Mouse (Mus musculus) hindbrain, embryonic 12.5 days (tissue): ENCODE data around the gene Ppat. TPM values are rescaled to one million over a fixed set of nuclear protein-coding genes. Genes with fewer than 3 reads are reported as not detected.
"Not testable (repeated sequence)": the region's sequence is repeated elsewhere in the genome, so short reads cannot be mapped to it uniquely, and the experiment has no call there.

Experiments
- ATAC-seq: fragments of 200-750 bp; cut with Nextera tagmentation; 2 replicates; pipeline ENCODE4 v1.8.0; 2017; ENCODE audit warnings: moderate TSS enrichment; ENCODE audit not compliant: low FRiP score
- H3K27ac ChIP-seq: fragments of 300-500 bp; sonication (generic); 2 replicates; pipeline ENCODE4 v1.5.1; 2016; ENCODE audit warnings: mild to moderate bottlenecking
- H3K27me3 ChIP-seq: fragments of 300-500 bp; sonication (generic); 2 replicates; pipeline ENCODE4 v1.6.1; 2016; ENCODE audit warnings: mild to moderate bottlenecking
- H3K36me3 ChIP-seq: fragments of 300-500 bp; sonication (generic); 2 replicates; pipeline ENCODE4 v1.6.1; 2016; ENCODE audit warnings: mild to moderate bottlenecking
- H3K4me1 ChIP-seq: fragments of 300-500 bp; sonication (generic); 2 replicates; pipeline ENCODE4 v1.6.1; 2016
- H3K4me2 ChIP-seq: fragments of 300-500 bp; sonication (generic); replicated peaks from 2 replicates; pipeline ENCODE4 v1.6.1; 2016; ENCODE audit warnings: mild to moderate bottlenecking
- H3K4me3 ChIP-seq: fragments of 300-500 bp; sonication (generic); 2 replicates; pipeline ENCODE4 v1.5.1; 2016; ENCODE audit warnings: mild to moderate bottlenecking
- H3K9ac ChIP-seq: fragments of 300-500 bp; sonication (generic); 2 replicates; pipeline ENCODE4 v1.6.1; 2016; ENCODE audit warnings: mild to moderate bottlenecking, moderate library complexity
- H3K9me3 ChIP-seq: fragments of 300-500 bp; sonication (generic); replicated peaks from 2 replicates; pipeline ENCODE4 v1.6.1; 2016; ENCODE audit warnings: mild to moderate bottlenecking
- WGBS: fragments of 180-500 bp; shearing (Covaris S2); methylation state at CpG from one replicate; pipeline ENCODE4 v1.1.7; 2016; 5-methylcytosine and 5-hydroxymethylcytosine counted together
- polyA plus RNA-seq: library from polyadenylated mRNA; unstranded; fragments of >200 nt; fragmentation: Nextera tagmentation; extraction: Ambion mirVana; gene quantifications from 2 replicates; pipeline ENCODE4 v1.2.1, GENCODE M21; 2016

Gene Ppat
- polyA plus RNA-seq, 1 experiment from 2014 or later = 21.1 TPM

GRCm38 (mm10) chr5:76944965-76945677, 6.3 kb downstream of the Ppat start:
- ATAC-seq = no peak
- H3K9me3 ChIP-seq = no peaks in the 10 kb centered on the region
- no peak overlapping the region for H3K4me2 ChIP-seq
- no peak overlapping the region for H3K9ac ChIP-seq
- no peak overlapping the region for H3K27ac ChIP-seq
- 82% methylated on average over 6 of the region's 6 CpGs for WGBS
- H3K4me3 ChIP-seq = no peak overlapping the region
- H3K36me3 ChIP-seq = no peaks in the 10 kb centered on the region; the same call in 1 of the 2 replicates
- no peaks in the 10 kb centered on the region for H3K27me3 ChIP-seq
- peaks cover 10% of the 10 kb centered on the region for H3K4me1 ChIP-seq

GRCm38 (mm10) chr5:76942505-76942904, 8.9 kb downstream of the Ppat start:
- Histone ChIP-seq H3K36me3 (peaks cover 7% of the 10 kb centered on the region; the same call in 1 of the 2 replicates), H3K27me3 (no peaks in the 10 kb centered on the region), H3K4me3 (no peak overlapping the region), H3K9ac (no peak overlapping the region), H3K9me3 (no peaks in the 10 kb centered on the region), H3K4me2 (no peak overlapping the region), H3K27ac (no peak overlapping the region), H3K4me1 (0 out of 2 replicates have a peak, but pooled peaks cover 3% of the 10 kb centered on the region)
- 91% methylated on average over 4 of the region's 4 CpGs for WGBS
- no peak for ATAC-seq

GRCm38 (mm10) chr5:76941975-76942374, 9.4 kb downstream of the Ppat start:
- Histone ChIP-seq H3K27me3 (no peaks in the 10 kb centered on the region), H3K4me2 (no peak overlapping the region), H3K4me3 (no peak overlapping the region), H3K9ac (no peak overlapping the region), H3K27ac (no peak overlapping the region), H3K9me3 (no peaks in the 10 kb centered on the region), H3K36me3 (peaks cover 7% of the 10 kb centered on the region; the same call in 1 of the 2 replicates), H3K4me1 (0 out of 2 replicates have a peak, but pooled peaks cover 3% of the 10 kb centered on the region)
- no peak for ATAC-seq
- WGBS = 90% methylated on average over 4 of the region's 4 CpGs

- Histone ChIP-seq H3K36me3 (peaks cover 7% of the 10 kb centered on the region; the same call in 1 of the 2 replicates), H3K27ac (no peak overlapping the region), H3K4me3 (no peak overlapping the region), H3K4me2 (no peak overlapping the region), H3K9ac (no peak overlapping the region), H3K9me3 (no peaks in the 10 kb centered on the region), H3K4me1 (no peaks in the 10 kb centered on the region), H3K27me3 (no peaks in the 10 kb centered on the region)
- no peak for ATAC-seq
- WGBS = 96% methylated on average over 8 of the region's 8 CpGs
Observed at GRCm38 (mm10) chr5:76939717-76940116, 11.7 kb downstream of the Ppat start.

GRCm38 (mm10) chr5:76929180-76929877, 22.0 kb downstream of the Ppat start:
- no peak for ATAC-seq
- Histone ChIP-seq H3K4me2 (no peak overlapping the region), H3K4me1 (no peaks in the 10 kb centered on the region), H3K9me3 (0 out of 2 replicates have a peak, but pooled peaks cover 4% of the 10 kb centered on the region), H3K4me3 (no peak overlapping the region), H3K27ac (no peak overlapping the region), H3K27me3 (no peaks in the 10 kb centered on the region), H3K36me3 (peaks cover 29% of the 10 kb centered on the region), H3K9ac (no peak overlapping the region)
- WGBS = 82% methylated on average over 7 of the region's 7 CpGs

GRCm38 (mm10) chr5:76928124-76928832, 23.1 kb downstream of the Ppat start:
- Histone ChIP-seq H3K9ac (no peak overlapping the region), H3K36me3 (peaks cover 31% of the 10 kb centered on the region), H3K27me3 (no peaks in the 10 kb centered on the region), H3K27ac (no peak overlapping the region), H3K4me1 (no peaks in the 10 kb centered on the region), H3K4me3 (no peak overlapping the region), H3K4me2 (no peak overlapping the region), H3K9me3 (0 out of 2 replicates have a peak, but pooled peaks cover 4% of the 10 kb centered on the region)
- ATAC-seq = no peak
- WGBS = 86% methylated on average over 16 of the region's 16 CpGs

- no peaks in the 10 kb centered on the region for H3K27me3 ChIP-seq
- no peak overlapping the region for H3K27ac ChIP-seq
- no peak overlapping the region for H3K4me2 ChIP-seq
- H3K4me3 ChIP-seq = no peak overlapping the region
- no peaks in the 10 kb centered on the region for H3K4me1 ChIP-seq
- WGBS = 84% methylated on average over 1 of the region's 1 CpGs
- no peak for ATAC-seq
- H3K9ac ChIP-seq = no peak overlapping the region
- H3K9me3 ChIP-seq = 0 out of 2 replicates have a peak, but pooled peaks cover 4% of the 10 kb centered on the region
- peaks cover 39% of the 10 kb centered on the region for H3K36me3 ChIP-seq
Observed at GRCm38 (mm10) chr5:76924296-76924695, 27.1 kb downstream of the Ppat start.

GRCm38 (mm10) chr5:76923428-76923827, 27.9 kb downstream of the Ppat start:
- H3K36me3 ChIP-seq = peaks cover 39% of the 10 kb centered on the region
- 95% methylated on average over 13 of the region's 13 CpGs for WGBS
- no peak for ATAC-seq
- H3K27ac ChIP-seq = no peak overlapping the region
- H3K4me2 ChIP-seq = no peak overlapping the region
- H3K4me1 ChIP-seq = no peaks in the 10 kb centered on the region
- no peaks in the 10 kb centered on the region for H3K27me3 ChIP-seq
- H3K4me3 ChIP-seq = no peak overlapping the region
- H3K9ac ChIP-seq = no peak overlapping the region
- 0 out of 2 replicates have a peak, but pooled peaks cover 4% of the 10 kb centered on the region for H3K9me3 ChIP-seq

GRCm38 (mm10) chr5:76922833-76923232, 28.5 kb downstream of the Ppat start:
- no peak overlapping the region for H3K27ac ChIP-seq
- H3K36me3 ChIP-seq = peaks cover 42% of the 10 kb centered on the region
- H3K4me3 ChIP-seq = no peak overlapping the region
- H3K9ac ChIP-seq = no peak overlapping the region
- 0 out of 2 replicates have a peak, but pooled peaks cover 4% of the 10 kb centered on the region for H3K9me3 ChIP-seq
- no peak for ATAC-seq
- no peak overlapping the region for H3K4me2 ChIP-seq
- H3K27me3 ChIP-seq = no peaks in the 10 kb centered on the region
- 81% methylated on average over 4 of the region's 4 CpGs for WGBS
- no peaks in the 10 kb centered on the region for H3K4me1 ChIP-seq

GRCm38 (mm10) chr5:76912522-76912921, 38.9 kb downstream of the Ppat start:
- 89% methylated on average over 5 of the region's 5 CpGs for WGBS
- not testable (repeated sequence) for H3K4me1 ChIP-seq, H3K4me2 ChIP-seq, H3K27ac ChIP-seq, H3K4me3 ChIP-seq, H3K36me3 ChIP-seq, H3K9ac ChIP-seq, H3K9me3 ChIP-seq, ATAC-seq, H3K27me3 ChIP-seq

GRCm38 (mm10) chr5:76910807-76911206, 40.6 kb downstream of the Ppat start:
- Histone ChIP-seq H3K4me1 (peaks cover 8% of the 10 kb centered on the region), H3K36me3 (peaks cover 4% of the 10 kb centered on the region; the same call in 1 of the 2 replicates), H3K4me3 (no peak overlapping the region), H3K9ac (no peak overlapping the region), H3K4me2 (no peak overlapping the region), H3K27ac (no peak overlapping the region), H3K27me3 (no peaks in the 10 kb centered on the region), H3K9me3 (no peaks in the 10 kb centered on the region)
- ATAC-seq = no peak
- 87% methylated on average over 3 of the region's 3 CpGs for WGBS

- Histone ChIP-seq H3K27ac (no peak overlapping the region), H3K36me3 (no peaks in the 10 kb centered on the region), H3K4me1 (peaks cover 10% of the 10 kb centered on the region), H3K9ac (peak overlapping the region; percentile 82), H3K9me3 (no peaks in the 10 kb centered on the region), H3K4me3 (peak overlapping the region; percentile 68), H3K27me3 (no peaks in the 10 kb centered on the region), H3K4me2 (peak overlapping the region; percentile 71)
- no peak for ATAC-seq
- WGBS = 35% methylated on average over 3 of the region's 3 CpGs
Observed at GRCm38 (mm10) chr5:76906155-76906499, 45.3 kb downstream of the Ppat start.
